Mouse (Mus musculus) heart, postnatal 0 days (tissue): Measurements from ENCODE around the gene Gm37240. TPM values are rescaled to one million over a fixed set of nuclear protein-coding genes. Genes with fewer than 3 reads are reported as not detected.

Source experiments
- ATAC-seq: fragments of 200-750 bp; cut with Nextera tagmentation; 2 replicates; pipeline ENCODE4 v1.8.0; 2017; ENCODE audit warnings: low read depth, moderate number of reproducible peaks, moderate library complexity; ENCODE audit not compliant: insufficient read depth
- DNase-seq: peaks from one replicate; pipeline ENCODE4 v3.0.0-alpha.2; 2016; ENCODE audit warnings: low spot score
- H3K27ac ChIP-seq: fragments of 300-500 bp; sonication (generic); 2 replicates; pipeline ENCODE4 v1.5.1; 2014; ENCODE audit warnings: low read depth, mild to moderate bottlenecking
- H3K27me3 ChIP-seq: fragments of 300-500 bp; sonication (generic); 2 replicates; pipeline ENCODE4 v1.6.1; 2014; ENCODE audit warnings: low read length, mixed read lengths; ENCODE audit not compliant: control insufficient read depth, insufficient read depth
- H3K36me3 ChIP-seq: fragments of 300-500 bp; sonication (generic); replicated peaks from 2 replicates; pipeline ENCODE4 v1.6.1; 2014; ENCODE audit warnings: low read length, mixed read lengths; ENCODE audit not compliant: control insufficient read depth, insufficient read depth
- H3K4me1 ChIP-seq: fragments of 300-500 bp; sonication (generic); 2 replicates; pipeline ENCODE4 v1.6.1; 2014; ENCODE audit warnings: antibody characterized with exemption; ENCODE audit not compliant: control insufficient read depth, insufficient read depth
- H3K4me2 ChIP-seq: fragments of 300-500 bp; sonication (generic); 2 replicates; pipeline ENCODE4 v1.6.1; 2014; ENCODE audit warnings: low read depth, mild to moderate bottlenecking, low read length, moderate library complexity
- H3K4me3 ChIP-seq: fragments of 300-500 bp; sonication (generic); 2 replicates; pipeline ENCODE4 v1.5.1; 2014; ENCODE audit warnings: low read depth, low read length
- H3K9ac ChIP-seq: fragments of 300-500 bp; sonication (generic); replicated peaks from 2 replicates; pipeline ENCODE4 v1.6.1; 2014; ENCODE audit warnings: low read depth, low read length, mixed read lengths
- H3K9me3 ChIP-seq: fragments of 300-500 bp; sonication (generic); replicated peaks from 2 replicates; pipeline ENCODE4 v1.6.1; 2016; ENCODE audit warnings: low read length; ENCODE audit not compliant: control insufficient read depth
- CTCF ChIP-seq: IDR thresholded peaks from 2 replicates; pipeline ENCODE4 v1.5.1; 2016; ENCODE audit warnings: antibody characterized with exemption, control low read depth, low read depth
- EP300 ChIP-seq: IDR thresholded peaks from 2 replicates; pipeline ENCODE4 v1.6.1; 2016; ENCODE audit warnings: antibody characterized with exemption, low read depth
- WGBS: fragments of 180-500 bp; shearing (Covaris S2); extraction: QIAGEN DNeasy Blood & Tissue Kit; methylation state at CpG from one replicate; pipeline ENCODE4 v1.1.7; 2014; 5-methylcytosine and 5-hydroxymethylcytosine counted together
- polyA plus RNA-seq: library from polyadenylated mRNA; unstranded; fragments of >200 nt; fragmentation: Nextera tagmentation; extraction: Ambion mirVana; gene quantifications from 2 replicates; pipeline ENCODE4 v1.2.1, GENCODE M21; 2015
- total RNA-seq: library from RNA; depleted of rRNA; stranded (reverse); fragments of >200 nt; gene quantifications from 2 replicates; pipeline ENCODE4 v1.2.3, GENCODE M21; 2014; ENCODE audit warnings: low replicate concordance

The Gm37240 gene
- total and polyA plus RNA-seq, 2 experiments from 2014 or later = 21.7 to 72.1 TPM

DNA sequence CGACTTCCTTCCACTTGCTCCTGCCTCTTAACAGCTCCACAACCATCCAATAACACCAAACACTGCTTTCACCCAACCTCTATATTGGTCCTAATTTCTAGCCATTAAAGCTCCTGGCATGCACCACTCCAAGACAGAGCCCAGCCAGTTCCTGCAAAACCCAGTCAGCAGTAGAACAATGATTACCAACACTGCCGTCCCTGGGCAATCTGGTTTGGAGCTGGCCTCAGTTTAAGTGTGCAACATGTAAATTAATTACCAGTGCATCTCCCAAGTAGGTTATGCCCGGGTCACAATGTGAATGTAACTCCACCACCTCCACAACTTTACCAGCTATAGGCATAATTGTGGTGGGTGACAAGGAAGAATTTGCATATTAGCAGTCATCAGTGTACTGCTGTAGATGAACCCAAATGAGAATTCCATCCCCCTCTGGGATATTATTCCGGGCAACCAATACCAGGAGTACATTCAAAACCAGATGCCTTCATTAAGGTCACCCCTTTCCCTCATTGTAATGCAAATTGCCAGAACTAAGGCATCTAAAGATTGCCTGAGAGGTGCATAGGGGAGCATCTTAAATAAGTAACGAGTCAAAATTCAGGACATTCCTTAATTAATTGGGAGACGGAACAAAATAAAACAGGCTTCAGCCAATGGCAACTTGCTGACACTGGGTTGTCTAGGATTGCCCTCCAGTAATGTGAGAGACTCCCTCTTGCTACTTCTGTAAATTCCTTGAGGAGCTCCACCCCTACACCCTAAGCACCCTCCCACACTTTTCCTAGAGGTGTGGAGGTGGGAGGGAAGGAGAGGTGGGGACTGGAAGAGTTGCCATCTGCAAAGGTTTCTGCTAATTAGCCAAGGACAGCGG, 549.2 kb downstream of the Gm37240 start:
- no peak overlapping the region for H3K4me3 ChIP-seq
- TF ChIP-seq CTCF (no peak), EP300 (no peak)
- no peaks in the 10 kb centered on the region for H3K36me3 ChIP-seq
- no peak overlapping the region for H3K4me2 ChIP-seq
- no peak for ATAC-seq
- H3K27ac ChIP-seq = no peak overlapping the region
- WGBS = 82% methylated on average over 7 of the region's 7 CpGs
- H3K27me3 ChIP-seq = no peaks in the 10 kb centered on the region
- no peak for DNase-seq
- no peaks in the 10 kb centered on the region for H3K9me3 ChIP-seq
- H3K9ac ChIP-seq = no peak overlapping the region
- H3K4me1 ChIP-seq = peaks cover 19% of the 10 kb centered on the region; the same call in 1 of the 2 replicates

DNA sequence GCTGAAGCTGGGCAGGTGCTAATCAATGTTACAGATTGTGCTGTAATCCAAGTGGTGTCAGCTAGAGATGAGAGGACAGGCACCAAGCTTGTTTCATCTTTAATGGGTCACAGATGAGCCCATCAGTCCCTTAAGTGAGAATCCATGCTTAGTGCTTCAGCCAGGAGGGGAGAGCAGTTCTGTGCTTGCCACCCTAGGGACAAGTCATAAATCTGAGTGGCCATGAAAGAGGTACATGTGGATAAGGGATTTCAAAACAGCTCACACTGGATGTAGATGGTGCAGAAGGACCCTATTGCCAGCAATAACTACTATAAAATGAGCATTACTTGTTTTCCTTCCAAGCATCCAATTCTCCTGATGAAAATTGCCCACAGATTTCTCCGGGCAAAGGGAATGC, 551.8 kb downstream of the Gm37240 start:
- Histone ChIP-seq H3K27me3 (no peaks in the 10 kb centered on the region), H3K4me1 (peaks cover 15% of the 10 kb centered on the region; the same call in 1 of the 2 replicates), H3K9ac (no peak overlapping the region), H3K9me3 (no peaks in the 10 kb centered on the region), H3K27ac (no peak overlapping the region), H3K4me3 (no peak overlapping the region), H3K4me2 (no peak overlapping the region), H3K36me3 (no peaks in the 10 kb centered on the region)
- ATAC-seq = no peak
- TF ChIP-seq CTCF (no peak), EP300 (no peak)
- no peak for DNase-seq
- WGBS = 80% methylated on average over 1 of the region's 1 CpGs

DNA sequence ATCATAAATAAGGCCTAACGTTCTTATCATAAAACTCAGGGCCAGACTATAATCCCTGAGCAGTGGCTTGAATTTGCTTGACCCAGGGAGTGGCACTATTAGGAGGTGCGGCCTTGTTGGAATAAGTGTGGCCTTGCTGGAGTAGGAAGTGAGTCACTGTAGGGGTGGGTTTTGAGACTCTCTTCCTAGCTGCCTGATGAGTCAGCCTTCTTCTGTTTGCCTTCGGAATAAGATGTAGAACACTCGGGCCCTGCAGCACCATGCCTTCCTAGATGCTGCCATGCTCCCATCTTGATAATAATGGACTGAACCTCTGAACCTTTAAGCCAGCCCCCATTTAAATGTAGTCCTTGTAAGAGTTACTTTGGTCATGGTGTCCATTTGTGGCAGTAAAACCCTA, 555.0 kb downstream of the Gm37240 start:
- no peak overlapping the region for H3K4me3 ChIP-seq
- TF ChIP-seq CTCF = no peak
- TF ChIP-seq EP300 = no peak
- no peaks in the 10 kb centered on the region for H3K36me3 ChIP-seq
- 84% methylated on average over 4 of the region's 4 CpGs for WGBS
- no peak for DNase-seq
- H3K4me2 ChIP-seq = no peak overlapping the region
- no peak overlapping the region for H3K27ac ChIP-seq
- H3K9ac ChIP-seq = no peak overlapping the region
- H3K9me3 ChIP-seq = no peaks in the 10 kb centered on the region
- H3K4me1 ChIP-seq = no peaks in the 10 kb centered on the region
- ATAC-seq = no peak
- H3K27me3 ChIP-seq = no peaks in the 10 kb centered on the region

DNA sequence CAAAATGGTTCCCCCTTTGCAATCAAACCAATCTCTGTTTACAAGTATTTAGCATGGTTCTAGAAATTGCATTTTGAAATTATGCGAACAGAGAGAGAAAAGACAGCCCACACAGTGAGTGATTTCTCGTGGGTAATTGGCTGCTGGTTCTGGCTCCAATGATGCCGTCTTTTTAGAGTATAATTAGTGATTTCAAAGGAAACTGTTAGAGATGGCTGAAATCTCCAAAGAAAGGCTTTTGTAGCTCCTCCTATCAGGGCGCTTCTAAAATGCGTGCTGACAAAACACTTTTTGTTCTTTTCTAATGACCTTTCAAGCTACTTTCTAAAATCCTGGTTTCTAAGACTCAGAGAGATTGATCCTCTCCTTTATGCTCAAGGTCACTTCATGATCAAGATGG, 569.1 kb downstream of the Gm37240 start:
- Histone ChIP-seq H3K9ac (no peak overlapping the region), H3K27ac (no peak overlapping the region), H3K9me3 (no peaks in the 10 kb centered on the region), H3K27me3 (no peaks in the 10 kb centered on the region), H3K4me3 (no peak overlapping the region), H3K4me1 (no peaks in the 10 kb centered on the region), H3K36me3 (no peaks in the 10 kb centered on the region), H3K4me2 (no peak overlapping the region)
- no peak for TF ChIP-seq CTCF
- no peak for TF ChIP-seq EP300
- ATAC-seq = no peak
- no peak for DNase-seq
- 88% methylated on average over 5 of the region's 5 CpGs for WGBS

DNA sequence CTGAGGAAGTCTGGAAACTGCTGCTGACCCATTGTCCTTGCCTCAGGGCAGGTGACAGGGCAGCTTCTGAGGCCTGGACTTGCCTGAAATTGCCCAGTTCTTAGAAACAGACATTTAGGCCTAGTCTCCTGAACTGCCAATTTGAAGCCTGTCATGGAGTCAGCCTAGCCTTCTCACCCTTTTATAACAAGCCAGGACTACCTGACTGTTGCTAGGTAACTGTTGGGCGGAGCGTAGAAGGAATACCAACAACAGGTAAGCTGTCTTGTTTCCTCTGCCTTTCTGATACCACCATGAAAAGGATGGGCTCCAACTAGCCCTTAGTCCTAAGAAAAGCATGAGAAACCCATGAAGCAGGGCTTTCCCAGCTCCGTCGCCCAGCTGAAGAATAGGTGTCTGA, 570.0 kb downstream of the Gm37240 start:
- DNase-seq (no peak), ATAC-seq (no peak)
- no peak overlapping the region for H3K4me2 ChIP-seq
- H3K4me3 ChIP-seq = no peak overlapping the region
- H3K9me3 ChIP-seq = no peaks in the 10 kb centered on the region
- no peaks in the 10 kb centered on the region for H3K4me1 ChIP-seq
- 100% methylated on average over 4 of the region's 4 CpGs for WGBS
- TF ChIP-seq EP300 (no peak), CTCF (no peak)
- H3K27me3 ChIP-seq = no peaks in the 10 kb centered on the region
- no peak overlapping the region for H3K9ac ChIP-seq
- H3K36me3 ChIP-seq = no peaks in the 10 kb centered on the region
- no peak overlapping the region for H3K27ac ChIP-seq
